Mouse (Mus musculus) kidney, postnatal 0 days (tissue): ENCODE data around the gene AC134908.4. TPM values are rescaled to one million over a fixed set of nuclear protein-coding genes. Genes with fewer than 3 reads are reported as not detected.

Experiments
- ATAC-seq: fragments of 200-750 bp; cut with Nextera tagmentation; replicated peaks from 2 replicates; pipeline ENCODE4 v1.8.0; 2017; ENCODE audit warnings: low read depth, moderate number of reproducible peaks, moderate TSS enrichment, moderate library complexity; ENCODE audit not compliant: low FRiP score
- DNase-seq: peaks from one replicate; pipeline ENCODE4 v3.0.0-alpha.2; 2016; ENCODE audit warnings: low spot score
- H3K27ac ChIP-seq: fragments of 300-500 bp; sonication (generic); 2 replicates; pipeline ENCODE4 v1.5.1; 2014; ENCODE audit warnings: mild to moderate bottlenecking
- H3K27me3 ChIP-seq: fragments of 300-500 bp; sonication (generic); 2 replicates; pipeline ENCODE4 v1.6.1; 2014; ENCODE audit warnings: low read length, mixed read lengths; ENCODE audit not compliant: insufficient read depth
- H3K36me3 ChIP-seq: fragments of 300-500 bp; sonication (generic); 2 replicates; pipeline ENCODE4 v1.6.1; 2014; ENCODE audit warnings: low read length, mixed read lengths; ENCODE audit not compliant: insufficient read depth
- H3K4me1 ChIP-seq: fragments of 300-500 bp; sonication (generic); replicated peaks from 2 replicates; pipeline ENCODE4 v1.6.1; 2014; ENCODE audit warnings: antibody characterized with exemption, low read length, mixed read lengths; ENCODE audit not compliant: insufficient read depth
- H3K4me2 ChIP-seq: fragments of 300-500 bp; sonication (generic); 2 replicates; pipeline ENCODE4 v1.6.1; 2014; ENCODE audit warnings: mild to moderate bottlenecking, low read length, moderate library complexity, mixed read lengths
- H3K4me3 ChIP-seq: fragments of 300-500 bp; sonication (generic); replicated peaks from 2 replicates; pipeline ENCODE4 v1.5.1; 2014; ENCODE audit warnings: low read depth, low read length
- H3K9ac ChIP-seq: fragments of 300-500 bp; sonication (generic); 2 replicates; pipeline ENCODE4 v1.6.1; 2014; ENCODE audit warnings: low read depth, low read length
- H3K9me3 ChIP-seq: fragments of 300-500 bp; sonication (generic); replicated peaks from 2 replicates; pipeline ENCODE4 v1.6.1; 2016; ENCODE audit warnings: low read length, inconsistent platforms, mixed read lengths
- CTCF ChIP-seq: IDR thresholded peaks from 2 replicates; pipeline ENCODE4 v1.5.1; 2016; ENCODE audit warnings: antibody characterized with exemption, low read depth, mild to moderate bottlenecking, moderate library complexity
- WGBS: fragments of 180-500 bp; shearing (Covaris S2); extraction: QIAGEN DNeasy Blood & Tissue Kit; methylation state at CpG from one replicate; pipeline ENCODE4 v1.1.7; 2014; 5-methylcytosine and 5-hydroxymethylcytosine counted together
- polyA plus RNA-seq: library from polyadenylated mRNA; unstranded; fragments of >200 nt; fragmentation: Nextera tagmentation; extraction: Ambion mirVana; gene quantifications from 2 replicates; pipeline ENCODE4 v1.2.1, GENCODE M21; 2015

AC134908.4 gene
- polyA plus RNA-seq, 1 experiment from 2014 or later = 0.82 TPM

DNA sequence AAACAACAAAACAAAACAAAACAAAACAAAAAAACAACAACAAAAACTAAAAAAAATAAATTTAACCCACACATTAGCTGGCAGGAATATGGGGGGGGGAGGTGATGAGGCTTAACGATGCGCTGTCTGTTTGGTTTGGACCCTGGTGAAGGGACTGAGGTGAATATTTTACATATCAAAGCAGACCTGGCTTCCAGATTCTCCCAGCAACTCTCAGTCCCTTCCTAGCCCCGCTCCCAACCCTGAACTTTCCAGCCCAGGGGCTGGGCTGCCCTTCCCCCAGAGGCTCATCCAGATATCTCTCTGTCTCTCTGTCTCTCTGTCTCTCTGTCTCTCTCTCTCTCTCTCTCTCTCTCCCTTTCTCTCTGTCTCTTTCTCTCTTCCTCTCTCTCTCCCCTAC is 32.9 kb downstream of the AC134908.4 start:
- DNase-seq = no peak
- no peaks in the 10 kb centered on the region for H3K27me3 ChIP-seq
- no peaks in the 10 kb centered on the region for H3K4me1 ChIP-seq
- no peaks in the 10 kb centered on the region for H3K9me3 ChIP-seq
- H3K9ac ChIP-seq = no peak overlapping the region
- no peak for TF ChIP-seq CTCF
- WGBS = 48% methylated on average over 3 of the region's 3 CpGs
- H3K36me3 ChIP-seq = no peaks in the 10 kb centered on the region
- H3K27ac ChIP-seq = no peak overlapping the region
- H3K4me3 ChIP-seq = no peak overlapping the region
- ATAC-seq = no peak
- H3K4me2 ChIP-seq = no peak overlapping the region

DNA sequence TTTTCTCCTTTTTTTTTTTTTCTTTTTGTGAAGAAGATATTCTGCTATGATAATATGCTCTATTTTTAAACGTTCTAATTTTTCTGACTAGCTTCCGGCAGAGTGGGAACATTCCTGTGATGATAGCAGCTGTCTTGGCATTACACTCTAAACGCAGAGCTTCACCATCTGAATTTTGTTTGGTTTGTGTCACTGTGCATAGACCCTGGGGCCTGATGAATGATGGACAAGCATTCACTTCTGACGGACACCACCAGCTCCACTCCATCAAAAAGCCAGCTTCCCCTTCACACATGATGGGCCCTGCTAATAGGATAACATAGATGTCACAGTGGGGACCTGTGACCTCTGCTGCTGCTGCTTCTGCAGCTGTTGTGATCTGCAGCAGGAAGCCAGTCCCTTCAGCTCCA is 33.9 kb downstream of the AC134908.4 start:
- Histone ChIP-seq H3K27ac (no peak overlapping the region), H3K36me3 (no peaks in the 10 kb centered on the region), H3K9ac (no peak overlapping the region), H3K4me2 (no peak overlapping the region), H3K9me3 (no peaks in the 10 kb centered on the region), H3K27me3 (no peaks in the 10 kb centered on the region), H3K4me1 (no peaks in the 10 kb centered on the region), H3K4me3 (no peak overlapping the region)
- no peak for TF ChIP-seq CTCF
- 55% methylated on average over 4 of the region's 4 CpGs for WGBS
- no peak for DNase-seq
- no peak for ATAC-seq

- Histone ChIP-seq H3K9ac (no peak overlapping the region), H3K27ac (no peak overlapping the region), H3K4me3 (no peak overlapping the region), H3K4me1 (no peaks in the 10 kb centered on the region), H3K36me3 (no peaks in the 10 kb centered on the region), H3K9me3 (no peaks in the 10 kb centered on the region), H3K27me3 (no peaks in the 10 kb centered on the region), H3K4me2 (no peak overlapping the region)
- WGBS = 62% methylated on average over 8 of the region's 8 CpGs
- DNase-seq = no peak
- no peak for ATAC-seq
- TF ChIP-seq CTCF = no peak
Observed at GRCm38 (mm10) chr17:25760148-25760547, 35.3 kb downstream of the AC134908.4 start.

DNA sequence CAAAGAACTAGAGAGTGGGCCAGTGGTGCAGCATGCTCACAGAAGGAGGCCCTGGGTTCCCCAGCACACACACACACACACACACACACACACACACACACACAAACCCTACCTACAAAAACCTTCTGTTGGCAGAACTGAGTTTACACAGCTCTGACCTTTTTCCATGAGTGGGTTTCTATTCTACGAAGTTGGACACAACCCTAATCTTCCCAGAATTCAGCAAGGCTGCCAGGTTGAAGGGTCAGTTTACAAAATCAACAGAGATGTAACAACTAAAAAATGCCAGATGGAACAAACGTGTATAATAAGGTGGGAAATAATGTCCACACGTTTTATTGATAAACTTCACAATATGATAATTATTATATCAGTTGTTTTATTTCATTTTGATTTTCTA is 37.8 kb downstream of the AC134908.4 start:
- Histone ChIP-seq H3K9me3 (no peaks in the 10 kb centered on the region), H3K36me3 (no peaks in the 10 kb centered on the region), H3K4me1 (no peaks in the 10 kb centered on the region), H3K27ac (no peak overlapping the region), H3K4me2 (no peak overlapping the region), H3K9ac (no peak overlapping the region), H3K4me3 (no peak overlapping the region), H3K27me3 (no peaks in the 10 kb centered on the region)
- TF ChIP-seq CTCF = no peak
- ATAC-seq (no peak), DNase-seq (no peak)
- WGBS = 53% methylated on average over 3 of the region's 3 CpGs

- H3K27me3 ChIP-seq = no peaks in the 10 kb centered on the region
Observed at GRCm38 (mm10) chr17:25756378-25757242, 38.8 kb downstream of the AC134908.4 start.

GRCm38 (mm10) chr17:25755627-25756377 is 39.7 kb downstream of the AC134908.4 start:
- no peak for TF ChIP-seq CTCF
- DNase-seq = peak; percentile 18
- 18% methylated on average over 4 of the region's 4 CpGs for WGBS
- no peaks in the 10 kb centered on the region; the same call in 1 of the 2 replicates for H3K4me1 ChIP-seq
- no peak overlapping the region for H3K27ac ChIP-seq
- no peaks in the 10 kb centered on the region for H3K36me3 ChIP-seq
- no peaks in the 10 kb centered on the region for H3K9me3 ChIP-seq
- no peak overlapping the region for H3K9ac ChIP-seq
- no peak overlapping the region for H3K4me2 ChIP-seq
- ATAC-seq = peak; percentile 41; the same call in 1 of the 2 replicates
- H3K4me3 ChIP-seq = no peak overlapping the region
- H3K27me3 ChIP-seq = no peaks in the 10 kb centered on the region

More at GRCm38 (mm10) chr17:25756378-25757242, 38.8 kb downstream of the AC134908.4 start:
- 63% methylated on average over 9 of the region's 9 CpGs for WGBS
- Histone ChIP-seq H3K4me2 (no peak overlapping the region), H3K27ac (no peak overlapping the region), H3K4me1 (no peaks in the 10 kb centered on the region), H3K9me3 (no peaks in the 10 kb centered on the region), H3K4me3 (no peak overlapping the region), H3K36me3 (no peaks in the 10 kb centered on the region), H3K9ac (no peak overlapping the region)
- DNase-seq (no peak), ATAC-seq (peak; percentile 34; the same call in 1 of the 2 replicates)
- TF ChIP-seq CTCF = no peak
